Mouse (Mus musculus): ENCODE results near the gene Cdh18. TPM values are rescaled to one million over a fixed set of nuclear protein-coding genes. Genes with fewer than 3 reads are reported as not detected.
A peak's percentile ranks its signal among the peaks of the same experiment; 100 is the strongest.

Cdh18 gene
- 14.0 and 20.7 TPM in 2 replicates for polyA plus RNA-seq (2014; fragmentation: Nextera tagmentation; extraction: Ambion mirVana)

- ATAC-seq (ENCODE audit: low read depth) = no peak; the same call in 1 of the 2 replicates
- 51% methylated on average over 5 of the region's 5 CpGs for WGBS
- Histone ChIP-seq H3K9ac (replicated peaks; ENCODE audit: low read depth, low read length) (no peak within 1 kb of the TSS), H3K27me3 (ENCODE audit: control insufficient read depth, insufficient read depth, low read length) (no peaks in the 10 kb centered on the region), H3K36me3 (ENCODE audit: control insufficient read depth, insufficient read depth, low read length) (no peaks in the 10 kb centered on the region), H3K4me2 (ENCODE audit: low read depth, low read length) (no peak within 1 kb of the TSS), H3K4me1 (ENCODE audit: control insufficient read depth, insufficient read depth, low read length) (no peaks in the 10 kb centered on the region), H3K4me3 (ENCODE audit: low read depth, low read length) (no peak within 1 kb of the TSS), H3K27ac (ENCODE audit: low read depth, low read length) (no peak within 1 kb of the TSS), H3K9me3 (ENCODE audit: control insufficient read depth, low read length) (no peaks in the 10 kb centered on the region)
Measured at GRCm38 (mm10) chr15:22548711-22549271, at the start of gene Cdh18. TSS of gene Cdh18 (plus strand) at chr15:22549022.

GRCm38 (mm10) chr15:22511271-22511670 lies 37.6 kb upstream of the Cdh18 start:
- H3K9me3 ChIP-seq (ENCODE audit: control insufficient read depth, low read length) = no peaks in the 10 kb centered on the region
- no peak overlapping the region for H3K4me2 ChIP-seq (ENCODE audit: low read depth, low read length)
- ATAC-seq (ENCODE audit: low read depth) = no peak
- H3K36me3 ChIP-seq (ENCODE audit: control insufficient read depth, insufficient read depth, low read length) = no peaks in the 10 kb centered on the region
- no peaks in the 10 kb centered on the region for H3K4me1 ChIP-seq (ENCODE audit: control insufficient read depth, insufficient read depth, low read length)
- no peak overlapping the region for H3K27ac ChIP-seq (ENCODE audit: low read depth, low read length)
- H3K9ac ChIP-seq (replicated peaks; ENCODE audit: low read depth, low read length) = no peak overlapping the region
- H3K4me3 ChIP-seq (ENCODE audit: low read depth, low read length) = no peak overlapping the region
- H3K27me3 ChIP-seq (ENCODE audit: control insufficient read depth, insufficient read depth, low read length) = no peaks in the 10 kb centered on the region

GRCm38 (mm10) chr15:22535828-22536227 lies 13.0 kb upstream of the Cdh18 start:
- Histone ChIP-seq H3K9ac (replicated peaks; ENCODE audit: low read depth, low read length) (no peak overlapping the region), H3K4me1 (ENCODE audit: control insufficient read depth, insufficient read depth, low read length) (no peaks in the 10 kb centered on the region), H3K9me3 (ENCODE audit: control insufficient read depth, low read length) (no peaks in the 10 kb centered on the region), H3K36me3 (ENCODE audit: control insufficient read depth, insufficient read depth, low read length) (no peaks in the 10 kb centered on the region), H3K4me3 (ENCODE audit: low read depth, low read length) (no peak overlapping the region), H3K4me2 (ENCODE audit: low read depth, low read length) (no peak overlapping the region), H3K27ac (ENCODE audit: low read depth, low read length) (no peak overlapping the region), H3K27me3 (ENCODE audit: control insufficient read depth, insufficient read depth, low read length) (no peaks in the 10 kb centered on the region)
- no peak for ATAC-seq (ENCODE audit: low read depth)
- 68% methylated on average over 2 of the region's 2 CpGs for WGBS

GRCm38 (mm10) chr15:22577974-22578616 lies 29.3 kb downstream of the Cdh18 start:
- Histone ChIP-seq H3K4me2 (ENCODE audit: low read depth, low read length) (no peak overlapping the region), H3K4me1 (ENCODE audit: control insufficient read depth, insufficient read depth, low read length) (no peaks in the 10 kb centered on the region), H3K9ac (replicated peaks; ENCODE audit: low read depth, low read length) (no peak overlapping the region), H3K9me3 (ENCODE audit: control insufficient read depth, low read length) (no peaks in the 10 kb centered on the region), H3K27me3 (ENCODE audit: control insufficient read depth, insufficient read depth, low read length) (no peaks in the 10 kb centered on the region), H3K27ac (ENCODE audit: low read depth, low read length) (no peak overlapping the region), H3K4me3 (ENCODE audit: low read depth, low read length) (no peak overlapping the region), H3K36me3 (ENCODE audit: control insufficient read depth, insufficient read depth, low read length) (no peaks in the 10 kb centered on the region)
- ATAC-seq (ENCODE audit: low read depth) = no peak
- WGBS = 10% methylated on average over 4 of the region's 4 CpGs

- Histone ChIP-seq H3K9ac (replicated peaks; ENCODE audit: low read depth, low read length) (no peak overlapping the region), H3K9me3 (ENCODE audit: control insufficient read depth, low read length) (no peaks in the 10 kb centered on the region), H3K4me1 (ENCODE audit: control insufficient read depth, insufficient read depth, low read length) (no peaks in the 10 kb centered on the region), H3K27ac (ENCODE audit: low read depth, low read length) (no peak overlapping the region), H3K4me2 (ENCODE audit: low read depth, low read length) (no peak overlapping the region), H3K4me3 (ENCODE audit: low read depth, low read length) (no peak overlapping the region), H3K36me3 (ENCODE audit: control insufficient read depth, insufficient read depth, low read length) (no peaks in the 10 kb centered on the region), H3K27me3 (ENCODE audit: control insufficient read depth, insufficient read depth, low read length) (no peaks in the 10 kb centered on the region)
- no peak for ATAC-seq (ENCODE audit: low read depth)
- WGBS = 34% methylated on average over 3 of the region's 3 CpGs
Measured at GRCm38 (mm10) chr15:22578617-22578990, 29.8 kb downstream of the Cdh18 start.

- Histone ChIP-seq H3K9ac (replicated peaks; ENCODE audit: low read depth, low read length) (no peak overlapping the region), H3K4me3 (ENCODE audit: low read depth, low read length) (no peak overlapping the region), H3K4me2 (ENCODE audit: low read depth, low read length) (no peak overlapping the region), H3K36me3 (ENCODE audit: control insufficient read depth, insufficient read depth, low read length) (no peaks in the 10 kb centered on the region), H3K4me1 (ENCODE audit: control insufficient read depth, insufficient read depth, low read length) (no peaks in the 10 kb centered on the region), H3K27me3 (ENCODE audit: control insufficient read depth, insufficient read depth, low read length) (no peaks in the 10 kb centered on the region), H3K9me3 (ENCODE audit: control insufficient read depth, low read length) (no peaks in the 10 kb centered on the region), H3K27ac (ENCODE audit: low read depth, low read length) (no peak overlapping the region)
- no peak for ATAC-seq (ENCODE audit: low read depth)
- WGBS = 88% methylated on average over 1 of the region's 1 CpGs
Measured at GRCm38 (mm10) chr15:22584667-22585066, 35.8 kb downstream of the Cdh18 start.

GRCm38 (mm10) chr15:22716376-22716775 lies 167.6 kb downstream of the Cdh18 start:
- Histone ChIP-seq H3K9ac (replicated peaks; ENCODE audit: low read depth, low read length) (no peak overlapping the region), H3K27me3 (ENCODE audit: control insufficient read depth, insufficient read depth, low read length) (no peaks in the 10 kb centered on the region), H3K27ac (ENCODE audit: low read depth, low read length) (no peak overlapping the region), H3K4me3 (ENCODE audit: low read depth, low read length) (no peak overlapping the region), H3K4me2 (ENCODE audit: low read depth, low read length) (no peak overlapping the region), H3K36me3 (ENCODE audit: control insufficient read depth, insufficient read depth, low read length) (no peaks in the 10 kb centered on the region), H3K4me1 (ENCODE audit: control insufficient read depth, insufficient read depth, low read length) (no peaks in the 10 kb centered on the region), H3K9me3 (ENCODE audit: control insufficient read depth, low read length) (no peaks in the 10 kb centered on the region)
- WGBS = 74% methylated on average over 2 of the region's 2 CpGs
- no peak for ATAC-seq (ENCODE audit: low read depth)

GRCm38 (mm10) chr15:22717681-22718080 lies 168.9 kb downstream of the Cdh18 start:
- ATAC-seq (ENCODE audit: low read depth) = peak; percentile 79
- no peak overlapping the region for H3K4me2 ChIP-seq (ENCODE audit: low read depth, low read length)
- no peak overlapping the region for H3K9ac ChIP-seq (replicated peaks; ENCODE audit: low read depth, low read length)

GRCm38 (mm10) chr15:22726574-22726973 lies 177.8 kb downstream of the Cdh18 start:
- Histone ChIP-seq H3K4me3 (ENCODE audit: low read depth, low read length) (no peak overlapping the region), H3K9ac (replicated peaks; ENCODE audit: low read depth, low read length) (no peak overlapping the region), H3K9me3 (ENCODE audit: control insufficient read depth, low read length) (no peaks in the 10 kb centered on the region), H3K4me2 (ENCODE audit: low read depth, low read length) (no peak overlapping the region), H3K27me3 (ENCODE audit: control insufficient read depth, insufficient read depth, low read length) (no peaks in the 10 kb centered on the region), H3K36me3 (ENCODE audit: control insufficient read depth, insufficient read depth, low read length) (no peaks in the 10 kb centered on the region), H3K4me1 (ENCODE audit: control insufficient read depth, insufficient read depth, low read length) (no peaks in the 10 kb centered on the region), H3K27ac (ENCODE audit: low read depth, low read length) (no peak overlapping the region)
- ATAC-seq (ENCODE audit: low read depth) = no peak
- whole genome bisulfite sequencing = 80% methylated on average over 1 of the region's 1 CpGs

More at GRCm38 (mm10) chr15:22717681-22718080, 168.9 kb downstream of the Cdh18 start:
- no peaks in the 10 kb centered on the region for H3K36me3 ChIP-seq (ENCODE audit: control insufficient read depth, insufficient read depth, low read length)
- no peak overlapping the region for H3K4me3 ChIP-seq (ENCODE audit: low read depth, low read length)
- 20% methylated on average over 3 of the region's 3 CpGs for WGBS
- no peaks in the 10 kb centered on the region for H3K27me3 ChIP-seq (ENCODE audit: control insufficient read depth, insufficient read depth, low read length)
- no peak overlapping the region for H3K27ac ChIP-seq (ENCODE audit: low read depth, low read length)
- no peaks in the 10 kb centered on the region for H3K9me3 ChIP-seq (ENCODE audit: control insufficient read depth, low read length)
- H3K4me1 ChIP-seq (ENCODE audit: control insufficient read depth, insufficient read depth, low read length) = no peaks in the 10 kb centered on the region
